Mouse (Mus musculus) neural tube, embryonic 15.5 days (tissue): ENCODE data around the gene Clpsl2. TPM values are rescaled to one million over a fixed set of nuclear protein-coding genes. Genes with fewer than 3 reads are reported as not detected.
A peak's percentile ranks its signal among the peaks of the same experiment; 100 is the strongest.

Experiments
- ATAC-seq: fragments of 200-750 bp; cut with Nextera tagmentation; 2 replicates; pipeline ENCODE4 v1.8.0; 2017; ENCODE audit warnings: mild to moderate bottlenecking, moderate TSS enrichment, moderate library complexity; ENCODE audit not compliant: low FRiP score
- H3K27ac ChIP-seq: fragments of 300-500 bp; sonication (generic); replicated peaks from 2 replicates; pipeline ENCODE4 v1.5.1; 2015; ENCODE audit warnings: mild to moderate bottlenecking, inconsistent platforms
- H3K27me3 ChIP-seq: fragments of 300-500 bp; sonication (generic); replicated peaks from 2 replicates; pipeline ENCODE4 v1.6.1; 2015; ENCODE audit warnings: inconsistent platforms
- H3K36me3 ChIP-seq: fragments of 300-500 bp; sonication (generic); 2 replicates; pipeline ENCODE4 v1.6.1; 2015; ENCODE audit warnings: inconsistent platforms
- H3K4me1 ChIP-seq: fragments of 300-500 bp; sonication (generic); 2 replicates; pipeline ENCODE4 v1.6.1; 2015; ENCODE audit warnings: inconsistent platforms
- H3K4me2 ChIP-seq: fragments of 300-500 bp; sonication (generic); 2 replicates; pipeline ENCODE4 v1.6.1; 2015; ENCODE audit warnings: inconsistent platforms, mild to moderate bottlenecking, moderate library complexity
- H3K4me3 ChIP-seq: fragments of 300-500 bp; sonication (generic); replicated peaks from 2 replicates; pipeline ENCODE4 v1.5.1; 2015; ENCODE audit warnings: mild to moderate bottlenecking, inconsistent platforms
- H3K9ac ChIP-seq: fragments of 300-500 bp; sonication (generic); replicated peaks from 2 replicates; pipeline ENCODE4 v1.6.1; 2015; ENCODE audit warnings: mild to moderate bottlenecking, inconsistent platforms
- H3K9me3 ChIP-seq: fragments of 300-500 bp; sonication (generic); replicated peaks from 2 replicates; pipeline ENCODE4 v1.6.1; 2016; ENCODE audit warnings: inconsistent platforms
- WGBS: fragments of 180-500 bp; shearing (Covaris S2); methylation state at CpG from one replicate; pipeline ENCODE4 v1.1.7; 2015; ENCODE audit warnings: mixed read lengths; 5-methylcytosine and 5-hydroxymethylcytosine counted together
- polyA plus RNA-seq: library from polyadenylated mRNA; unstranded; fragments of >200 nt; fragmentation: Nextera tagmentation; extraction: Ambion mirVana; gene quantifications from 2 replicates; pipeline ENCODE4 v1.2.1, GENCODE M21; 2015

Clpsl2 gene
- polyA plus RNA-seq, 1 experiment from 2014 or later: not detected

DNA sequence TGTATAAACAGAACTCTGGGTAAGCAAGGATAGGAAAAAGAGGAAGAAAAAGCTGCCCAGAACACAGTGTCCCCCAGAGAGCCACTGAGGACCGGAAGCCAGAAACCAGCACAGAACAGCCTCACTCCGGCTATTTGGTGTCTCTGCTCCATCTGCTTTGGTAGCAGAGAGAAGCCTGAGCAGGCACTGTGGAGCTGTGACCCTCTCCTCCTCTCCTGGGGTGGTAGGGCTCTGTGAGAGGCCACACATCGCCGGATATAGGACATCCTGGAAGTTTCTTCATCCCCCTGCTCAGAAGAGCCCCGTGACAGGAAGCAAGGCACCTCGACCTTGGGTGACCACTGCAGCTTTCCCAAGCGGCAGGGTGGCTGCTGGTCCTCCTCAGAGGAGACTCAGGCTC is 35.4 kb upstream of the Clpsl2 start:
- 61% methylated on average over 7 of the region's 7 CpGs for WGBS
- no peak for ATAC-seq
- H3K27ac ChIP-seq: no peak overlapping the region
- H3K4me2 ChIP-seq: no peak overlapping the region
- H3K36me3 ChIP-seq: no peaks in the 10 kb centered on the region
- H3K27me3 ChIP-seq: peaks cover 12% of the 10 kb centered on the region; the same call in 1 of the 2 replicates
- H3K4me1 ChIP-seq: peaks cover 38% of the 10 kb centered on the region
- no peak overlapping the region for H3K9ac ChIP-seq
- no peak overlapping the region for H3K4me3 ChIP-seq
- H3K9me3 ChIP-seq: no peaks in the 10 kb centered on the region

DNA sequence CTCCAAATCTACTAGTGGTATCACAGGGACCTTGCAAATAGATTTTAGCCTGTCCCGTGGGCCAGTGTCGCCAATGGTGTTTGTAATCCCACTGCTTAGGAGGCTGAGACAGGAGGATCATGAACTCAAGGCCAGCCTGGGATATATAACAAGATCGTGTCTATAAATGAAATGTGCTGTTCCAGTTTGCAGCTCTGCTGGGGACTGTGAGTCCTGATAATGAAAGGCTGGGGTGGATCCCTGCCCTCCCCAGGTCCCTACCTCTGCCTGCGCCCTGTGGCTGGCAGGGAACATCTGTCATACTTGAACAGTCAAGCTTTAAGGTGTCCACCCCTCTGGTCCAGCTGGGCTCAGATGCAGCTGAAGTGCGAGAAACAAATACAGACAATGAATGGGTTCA is 34.7 kb upstream of the Clpsl2 start:
- H3K27me3 ChIP-seq: peaks cover 17% of the 10 kb centered on the region; the same call in 1 of the 2 replicates
- no peak overlapping the region for H3K4me2 ChIP-seq
- no peak overlapping the region for H3K9ac ChIP-seq
- H3K4me1 ChIP-seq: peaks cover 39% of the 10 kb centered on the region
- 70% methylated on average over 5 of the region's 5 CpGs for WGBS
- H3K36me3 ChIP-seq: no peaks in the 10 kb centered on the region
- no peak for ATAC-seq
- H3K9me3 ChIP-seq: no peaks in the 10 kb centered on the region
- no peak overlapping the region for H3K4me3 ChIP-seq
- no peak overlapping the region for H3K27ac ChIP-seq

DNA sequence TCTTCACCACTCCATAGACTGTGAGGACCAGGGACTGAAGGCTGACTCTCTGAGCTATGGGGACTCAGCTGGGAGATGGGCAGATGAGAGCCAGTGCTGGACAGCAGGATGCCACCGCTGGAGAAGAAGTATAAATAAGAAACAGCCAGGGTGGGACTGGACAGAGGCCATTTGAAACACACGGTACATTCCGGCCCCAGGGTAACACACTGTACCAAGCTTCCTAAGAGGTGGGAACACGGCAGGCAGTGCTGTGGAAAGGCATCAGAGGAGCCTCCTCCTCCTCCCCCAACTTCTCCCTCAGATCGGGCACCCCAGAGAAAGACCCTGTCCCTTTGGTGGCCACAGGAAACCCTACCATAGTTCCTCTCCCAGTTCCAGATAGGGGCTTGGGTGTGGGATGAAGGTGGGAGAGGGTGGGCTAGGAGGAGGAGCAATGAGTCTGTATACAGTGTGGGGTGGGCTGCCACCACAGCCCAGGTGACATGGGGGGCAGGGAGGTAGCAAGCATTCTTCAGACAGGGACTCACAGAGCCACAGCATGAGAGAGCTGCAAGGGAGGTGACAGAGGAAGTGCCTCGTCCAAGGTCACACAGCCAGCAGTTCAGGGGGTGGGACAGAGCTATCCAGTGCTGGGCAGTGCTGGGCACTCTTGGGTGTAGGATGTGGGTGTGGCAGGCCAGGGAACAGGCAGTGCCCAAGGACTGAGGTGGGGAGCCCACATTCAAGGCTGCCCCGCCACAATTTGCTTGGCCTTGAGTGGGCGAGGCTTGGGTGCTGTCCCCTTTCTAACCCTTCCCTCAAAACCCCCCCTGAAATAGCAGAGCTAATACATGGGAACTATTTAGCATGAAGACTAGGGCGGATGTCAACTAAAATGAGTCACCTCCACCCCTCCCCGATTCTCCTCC is 33.5 kb upstream of the Clpsl2 start:
- H3K4me2 ChIP-seq: no peak overlapping the region
- peaks cover 34% of the 10 kb centered on the region for H3K4me1 ChIP-seq
- peaks cover 19% of the 10 kb centered on the region for H3K27me3 ChIP-seq
- 76% methylated on average over 10 of the region's 10 CpGs for WGBS
- no peaks in the 10 kb centered on the region for H3K36me3 ChIP-seq
- no peak overlapping the region for H3K9ac ChIP-seq
- H3K9me3 ChIP-seq: no peaks in the 10 kb centered on the region
- no peak for ATAC-seq
- H3K27ac ChIP-seq: no peak overlapping the region
- no peak overlapping the region for H3K4me3 ChIP-seq

DNA sequence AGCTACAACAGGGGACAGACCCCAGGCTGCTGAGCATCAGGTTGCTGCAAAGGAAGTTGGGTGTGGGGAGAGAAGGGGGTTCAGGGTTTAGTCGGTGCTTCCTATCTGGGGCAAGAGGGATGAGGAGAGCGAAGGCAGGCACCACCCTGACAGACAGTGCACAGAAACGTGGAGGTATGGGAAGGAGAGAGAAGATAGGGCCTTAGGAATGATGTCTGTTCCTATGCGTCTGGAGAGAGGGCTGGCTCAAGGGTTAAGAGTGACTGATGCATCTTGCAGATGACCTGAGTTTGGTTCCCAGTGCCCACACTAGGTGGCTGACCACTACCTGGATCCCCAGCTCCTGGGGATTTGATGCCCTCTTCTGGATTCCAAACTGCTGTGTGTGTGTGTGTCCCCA is 32.3 kb upstream of the Clpsl2 start:
- H3K36me3 ChIP-seq: no peaks in the 10 kb centered on the region
- peaks cover 22% of the 10 kb centered on the region for H3K27me3 ChIP-seq
- peaks cover 35% of the 10 kb centered on the region for H3K4me1 ChIP-seq
- WGBS: 71% methylated on average over 4 of the region's 4 CpGs
- no peak for ATAC-seq
- peak overlapping the region; percentile 98 for H3K4me2 ChIP-seq
- peak overlapping the region; percentile 53 for H3K4me3 ChIP-seq
- H3K9ac ChIP-seq: no peak overlapping the region
- H3K27ac ChIP-seq: peak overlapping the region; percentile 77; the same call in 1 of the 2 replicates
- H3K9me3 ChIP-seq: no peaks in the 10 kb centered on the region

DNA sequence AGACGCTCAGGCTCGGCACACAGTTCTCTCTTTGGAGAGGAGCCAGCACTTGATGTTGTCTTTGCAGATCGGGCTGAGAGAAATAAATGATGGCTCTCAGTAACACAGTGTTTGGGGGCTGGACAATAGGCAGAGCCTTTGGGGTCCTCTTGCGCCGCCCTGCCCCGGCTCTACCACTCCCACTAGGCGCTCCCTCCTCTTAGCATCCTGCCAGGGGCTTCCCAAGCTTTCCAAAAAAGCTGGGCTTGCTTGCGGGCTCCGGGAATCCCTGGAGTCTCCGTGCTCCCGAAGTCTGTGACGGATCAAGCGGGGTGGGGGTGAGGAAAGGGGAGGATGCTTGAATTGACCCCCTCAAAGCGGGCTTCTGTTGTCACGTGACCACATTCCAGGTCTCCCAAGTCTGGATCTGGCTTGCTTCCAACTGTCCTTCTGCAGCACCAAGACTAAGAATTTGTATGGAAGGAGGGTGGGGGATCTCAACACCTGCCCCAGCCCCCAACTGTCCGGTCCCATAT is 31.7 kb upstream of the Clpsl2 start, which contains the start of gene Fkbp5:
Gene Fkbp5, minus strand, starts transcription at position 87 of the 515 bp plus-strand sequence.
- H3K4me2 ChIP-seq: peak within 1 kb of the TSS; percentile 98
- peak within 1 kb of the TSS; percentile 77 for H3K27ac ChIP-seq
- WGBS: 1% methylated on average over 16 of the region's 16 CpGs
- H3K4me1 ChIP-seq: peaks cover 37% of the 10 kb centered on the region
- peak; percentile 23 for ATAC-seq
- H3K9ac ChIP-seq: peak within 1 kb of the TSS; percentile 69
- H3K4me3 ChIP-seq: peak within 1 kb of the TSS; percentile 53
- H3K9me3 ChIP-seq: no peaks in the 10 kb centered on the region
- H3K36me3 ChIP-seq: no peaks in the 10 kb centered on the region
- peaks cover 22% of the 10 kb centered on the region for H3K27me3 ChIP-seq

DNA sequence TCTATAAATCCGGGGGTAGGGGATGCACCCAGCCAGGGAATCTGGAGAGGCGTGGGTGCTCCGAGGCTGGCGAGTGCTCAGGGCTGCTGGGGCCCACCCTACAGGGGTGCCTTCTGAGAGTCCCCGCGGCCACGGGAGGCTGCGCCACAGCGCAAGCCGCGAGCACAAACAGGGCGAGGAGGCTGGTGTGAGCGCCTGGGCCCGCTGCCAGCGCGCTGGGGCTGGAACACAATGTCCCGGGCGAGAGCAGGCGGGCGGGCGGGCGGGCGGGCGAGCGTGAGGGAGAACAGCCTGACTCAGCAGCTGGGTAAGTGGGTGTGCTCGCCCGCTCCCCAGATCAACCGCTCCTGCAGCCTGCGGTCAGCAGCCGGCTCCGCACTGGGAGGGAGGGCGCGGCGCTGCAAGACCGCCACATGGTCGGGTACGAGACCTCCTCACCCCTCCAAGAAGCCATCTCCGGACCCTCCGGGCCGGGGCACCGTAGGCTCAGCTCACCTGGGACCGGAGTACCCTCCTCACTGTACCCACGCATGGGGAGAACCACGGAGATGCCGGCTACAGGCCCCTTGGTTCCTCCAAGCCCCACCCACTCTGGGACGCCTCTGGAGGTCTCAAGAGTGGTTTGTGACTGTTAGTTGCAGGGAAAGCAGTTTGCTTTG is 31.1 kb upstream of the Clpsl2 start:
- 2% methylated on average over 23 of the region's 46 CpGs for WGBS
- Histone ChIP-seq H3K4me2 (peak overlapping the region; percentile 98), H3K9ac (peak overlapping the region; percentile 69), H3K36me3 (no peaks in the 10 kb centered on the region), H3K27me3 (peaks cover 22% of the 10 kb centered on the region), H3K4me1 (peaks cover 37% of the 10 kb centered on the region), H3K27ac (peak overlapping the region; percentile 77), H3K9me3 (no peaks in the 10 kb centered on the region), H3K4me3 (peak overlapping the region; percentile 53)
- peak; percentile 62; the same call in 1 of the 2 replicates for ATAC-seq

DNA sequence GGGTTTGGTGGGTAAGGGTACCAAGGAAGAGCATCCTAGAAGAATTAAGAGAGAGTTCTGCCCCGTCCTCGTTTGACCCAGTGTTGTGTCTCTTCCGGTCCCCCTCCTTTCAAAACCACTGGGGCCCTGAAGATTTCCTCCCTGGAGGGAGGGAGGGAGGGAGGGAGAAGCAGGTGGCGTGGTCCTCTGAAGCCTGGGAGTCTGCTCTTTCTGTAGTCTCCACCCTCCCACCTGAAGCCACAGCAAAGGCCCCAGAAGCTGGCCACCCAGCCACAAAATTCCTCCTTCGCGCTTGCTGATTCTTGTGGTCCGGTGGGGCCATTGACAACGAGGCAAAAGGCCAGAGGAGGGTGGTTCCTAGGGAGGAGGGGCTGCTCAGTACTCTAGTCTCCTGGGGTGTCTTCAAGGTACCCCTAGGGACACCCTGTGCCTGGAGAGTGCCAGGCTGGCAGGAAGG is 30.6 kb upstream of the Clpsl2 start:
- H3K27me3 ChIP-seq: peaks cover 22% of the 10 kb centered on the region
- WGBS: 27% methylated on average over 8 of the region's 8 CpGs
- H3K4me1 ChIP-seq: peaks cover 42% of the 10 kb centered on the region
- H3K4me2 ChIP-seq: peak overlapping the region; percentile 98
- no peak for ATAC-seq
- peak overlapping the region; percentile 77 for H3K27ac ChIP-seq
- no peaks in the 10 kb centered on the region for H3K36me3 ChIP-seq
- no peaks in the 10 kb centered on the region for H3K9me3 ChIP-seq
- peak overlapping the region; percentile 53 for H3K4me3 ChIP-seq
- peak overlapping the region; percentile 69 for H3K9ac ChIP-seq

DNA sequence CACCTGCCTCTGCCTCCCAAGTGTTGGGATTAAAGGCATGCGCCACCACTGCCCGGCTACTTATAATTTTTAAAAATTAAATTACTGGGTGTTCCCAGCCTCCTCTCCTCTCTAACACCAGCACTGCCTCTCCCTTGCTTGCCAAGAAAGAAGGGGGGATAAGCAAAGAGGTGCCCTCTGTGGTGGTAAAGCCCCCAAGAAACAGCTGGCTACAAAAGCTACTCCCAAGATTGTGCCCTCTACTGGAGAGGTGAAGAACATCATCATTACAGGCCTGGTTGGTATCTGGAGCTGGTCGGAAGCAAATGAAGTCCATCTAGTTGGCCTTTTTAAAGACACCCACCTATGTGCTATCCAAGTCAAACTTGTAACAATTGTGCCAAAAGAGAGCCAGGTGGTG is 29.4 kb upstream of the Clpsl2 start:
- WGBS: 87% methylated on average over 3 of the region's 3 CpGs
- ATAC-seq: no peak

DNA sequence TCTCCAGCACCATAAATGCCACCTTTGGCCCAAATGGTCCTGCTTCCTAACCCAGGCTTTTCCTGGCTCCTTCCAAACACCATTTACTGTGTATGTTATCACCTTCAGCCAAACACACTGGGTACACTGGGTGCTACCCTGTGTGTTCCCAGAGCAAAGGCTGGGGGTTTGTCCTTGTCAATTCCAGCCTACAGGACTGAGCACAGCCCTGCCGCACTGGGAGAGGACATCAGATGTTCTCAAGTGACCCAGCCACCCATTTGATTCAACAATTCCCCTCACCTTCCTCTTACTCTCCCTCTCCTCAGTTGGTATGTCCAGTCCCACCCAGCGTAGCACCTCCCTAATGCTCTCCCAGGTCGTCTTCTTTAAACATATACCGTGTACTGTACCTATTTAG is 28.6 kb upstream of the Clpsl2 start:
- no peak overlapping the region for H3K27ac ChIP-seq
- H3K4me1 ChIP-seq: peaks cover 41% of the 10 kb centered on the region
- H3K9me3 ChIP-seq: no peaks in the 10 kb centered on the region
- no peak overlapping the region for H3K4me2 ChIP-seq
- WGBS: 81% methylated on average over 4 of the region's 4 CpGs
- no peak overlapping the region for H3K9ac ChIP-seq
- H3K27me3 ChIP-seq: peaks cover 19% of the 10 kb centered on the region
- no peak for ATAC-seq
- no peaks in the 10 kb centered on the region for H3K36me3 ChIP-seq
- no peak overlapping the region for H3K4me3 ChIP-seq

More for the DNA sequence above, 29.4 kb upstream of the Clpsl2 start:
- Histone ChIP-seq H3K4me3 (no peak overlapping the region), H3K9me3 (no peaks in the 10 kb centered on the region), H3K36me3 (no peaks in the 10 kb centered on the region), H3K4me2 (no peak overlapping the region), H3K27me3 (peaks cover 22% of the 10 kb centered on the region), H3K4me1 (peaks cover 41% of the 10 kb centered on the region), H3K27ac (no peak overlapping the region), H3K9ac (no peak overlapping the region)

DNA sequence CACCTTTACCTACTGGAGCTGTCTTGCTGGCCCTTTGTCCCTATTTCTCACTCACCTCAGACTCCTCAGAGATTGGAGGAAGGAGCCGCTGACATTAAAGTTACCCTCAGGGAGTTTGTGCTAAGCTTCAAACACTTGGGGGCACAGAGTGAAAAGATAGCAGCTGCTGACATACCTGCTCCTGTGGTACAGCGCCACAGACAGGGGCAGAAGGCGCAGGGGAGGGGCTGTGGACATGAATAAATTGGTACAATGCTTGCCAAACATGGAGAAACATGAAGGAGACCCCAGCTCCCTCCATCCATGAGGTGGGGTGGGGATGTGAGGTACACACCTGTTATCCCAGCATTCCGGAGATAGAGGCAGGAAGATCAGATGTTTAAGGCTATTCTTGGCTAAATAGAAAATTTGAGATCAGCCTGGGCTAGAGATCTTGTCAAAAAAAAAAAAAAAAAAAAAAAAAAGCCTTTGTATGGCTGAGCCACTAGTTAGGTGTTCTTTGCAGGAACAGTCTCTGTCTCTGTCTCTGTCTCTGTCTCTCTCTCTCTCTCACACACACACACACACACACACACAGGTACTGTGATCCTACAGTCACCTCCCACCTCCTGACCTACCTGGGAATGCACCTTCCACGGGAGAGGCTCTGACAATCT is 28.0 kb upstream of the Clpsl2 start:
- no peak for ATAC-seq
- no peaks in the 10 kb centered on the region for H3K36me3 ChIP-seq
- H3K27me3 ChIP-seq: peaks cover 14% of the 10 kb centered on the region
- 0 out of 2 replicates have a peak overlapping the region, but pooled peaks have one; percentile 95 for H3K4me2 ChIP-seq
- peaks cover 41% of the 10 kb centered on the region for H3K4me1 ChIP-seq
- H3K9me3 ChIP-seq: no peaks in the 10 kb centered on the region
- H3K27ac ChIP-seq: no peak overlapping the region
- H3K4me3 ChIP-seq: no peak overlapping the region
- WGBS: 57% methylated on average over 5 of the region's 5 CpGs
- H3K9ac ChIP-seq: no peak overlapping the region

DNA sequence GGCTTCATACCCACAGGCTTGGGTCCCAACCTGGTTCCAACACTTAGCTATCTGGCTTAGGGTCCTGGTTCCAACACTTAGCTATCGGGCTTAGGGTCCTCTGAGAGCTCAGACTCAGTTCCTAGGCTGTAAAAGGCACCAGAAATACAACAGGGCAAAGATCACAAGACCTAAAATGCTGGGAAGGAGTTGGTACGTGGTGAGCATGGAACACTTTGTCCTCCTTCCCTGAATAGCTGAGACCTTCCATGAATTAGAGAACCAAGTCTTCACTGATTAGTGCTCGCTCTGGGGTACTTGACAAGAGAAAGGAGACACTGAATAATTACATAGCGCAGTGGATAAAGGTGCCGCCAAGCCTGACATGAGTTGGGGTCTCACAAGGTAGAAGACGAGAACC is 27.3 kb upstream of the Clpsl2 start:
- H3K36me3 ChIP-seq: no peaks in the 10 kb centered on the region
- H3K9ac ChIP-seq: peak overlapping the region; percentile 93
- ATAC-seq: no peak
- H3K9me3 ChIP-seq: no peaks in the 10 kb centered on the region
- peak overlapping the region; percentile 95 for H3K4me2 ChIP-seq
- H3K4me3 ChIP-seq: peak overlapping the region; percentile 78
- peaks cover 39% of the 10 kb centered on the region for H3K4me1 ChIP-seq
- H3K27me3 ChIP-seq: peaks cover 14% of the 10 kb centered on the region
- peak overlapping the region; percentile 95 for H3K27ac ChIP-seq
- 18% methylated on average over 6 of the region's 6 CpGs for WGBS
